Mouse (Mus musculus): Measurements from ENCODE around the gene Plekhn1. TPM values are rescaled to one million over a fixed set of nuclear protein-coding genes. Genes with fewer than 3 reads are reported as not detected.

The Plekhn1 gene
- total and polyA plus RNA-seq, 2 experiments from 2014 or later: 19.3 to 46.6 TPM

- WGBS: under 1% methylated on average over 25 of the region's 26 CpGs
These were observed 36.8 kb downstream of the Plekhn1 start for GRCm38 (mm10) chr4:156197829-156198205.

GRCm38 (mm10) chr4:156197131-156197828, 37.4 kb downstream of the Plekhn1 start, which contains the start of gene Agrn:
Gene Agrn, minus strand, starts transcription at chr4:156197488.
- H3K4me3 ChIP-seq (ENCODE audit: low read depth, low read length): peak within 1 kb of the TSS; percentile 56
- peak within 1 kb of the TSS; percentile 72 for H3K9ac ChIP-seq (replicated peaks; ENCODE audit: low read length, poor library complexity, severe bottlenecking)
- DNase-seq (ENCODE audit: low spot score) (no peak), ATAC-seq (ENCODE audit: low FRiP score) (peak; percentile 87)
- H3K27ac ChIP-seq (ENCODE audit: low read depth, low read length): peak within 1 kb of the TSS; percentile 73
- peak within 1 kb of the TSS; percentile 95 for H3K4me2 ChIP-seq (ENCODE audit: low read depth, low read length, poor library complexity, severe bottlenecking)
- TF ChIP-seq CTCF (IDR thresholded peaks at IDR 0.05): no peak
- H3K36me3 ChIP-seq (ENCODE audit: insufficient read depth, low read length): peaks cover 7% of the 10 kb centered on the region; the same call in 1 of the 2 replicates
- no peaks in the 10 kb centered on the region for H3K9me3 ChIP-seq (ENCODE audit: low read length)
- no peaks in the 10 kb centered on the region for H3K27me3 ChIP-seq (ENCODE audit: insufficient read depth, low read length)
- H3K4me1 ChIP-seq (ENCODE audit: insufficient read depth, low read length): peaks cover 4% of the 10 kb centered on the region; the same call in 1 of the 2 replicates
- WGBS: under 1% methylated on average over 29 of the region's 88 CpGs

More at GRCm38 (mm10) chr4:156197829-156198205, 36.8 kb downstream of the Plekhn1 start:
- peak overlapping the region; percentile 95 for H3K4me2 ChIP-seq (ENCODE audit: low read depth, low read length, poor library complexity, severe bottlenecking)
- ATAC-seq (ENCODE audit: low FRiP score) (peak; percentile 90), DNase-seq (ENCODE audit: low spot score) (peak; percentile 92)
- peak overlapping the region; percentile 56 for H3K4me3 ChIP-seq (ENCODE audit: low read depth, low read length)
- H3K27ac ChIP-seq (ENCODE audit: low read depth, low read length): peak overlapping the region; percentile 73
- peak overlapping the region; percentile 72 for H3K9ac ChIP-seq (replicated peaks; ENCODE audit: low read length, poor library complexity, severe bottlenecking)
- peaks cover 4% of the 10 kb centered on the region; the same call in 1 of the 2 replicates for H3K4me1 ChIP-seq (ENCODE audit: insufficient read depth, low read length)
- TF ChIP-seq CTCF (IDR thresholded peaks at IDR 0.05): peak; percentile 62
- no peaks in the 10 kb centered on the region for H3K27me3 ChIP-seq (ENCODE audit: insufficient read depth, low read length)
- H3K36me3 ChIP-seq (ENCODE audit: insufficient read depth, low read length): peaks cover 3% of the 10 kb centered on the region; the same call in 1 of the 2 replicates
- H3K9me3 ChIP-seq (ENCODE audit: low read length): no peaks in the 10 kb centered on the region

DNA sequence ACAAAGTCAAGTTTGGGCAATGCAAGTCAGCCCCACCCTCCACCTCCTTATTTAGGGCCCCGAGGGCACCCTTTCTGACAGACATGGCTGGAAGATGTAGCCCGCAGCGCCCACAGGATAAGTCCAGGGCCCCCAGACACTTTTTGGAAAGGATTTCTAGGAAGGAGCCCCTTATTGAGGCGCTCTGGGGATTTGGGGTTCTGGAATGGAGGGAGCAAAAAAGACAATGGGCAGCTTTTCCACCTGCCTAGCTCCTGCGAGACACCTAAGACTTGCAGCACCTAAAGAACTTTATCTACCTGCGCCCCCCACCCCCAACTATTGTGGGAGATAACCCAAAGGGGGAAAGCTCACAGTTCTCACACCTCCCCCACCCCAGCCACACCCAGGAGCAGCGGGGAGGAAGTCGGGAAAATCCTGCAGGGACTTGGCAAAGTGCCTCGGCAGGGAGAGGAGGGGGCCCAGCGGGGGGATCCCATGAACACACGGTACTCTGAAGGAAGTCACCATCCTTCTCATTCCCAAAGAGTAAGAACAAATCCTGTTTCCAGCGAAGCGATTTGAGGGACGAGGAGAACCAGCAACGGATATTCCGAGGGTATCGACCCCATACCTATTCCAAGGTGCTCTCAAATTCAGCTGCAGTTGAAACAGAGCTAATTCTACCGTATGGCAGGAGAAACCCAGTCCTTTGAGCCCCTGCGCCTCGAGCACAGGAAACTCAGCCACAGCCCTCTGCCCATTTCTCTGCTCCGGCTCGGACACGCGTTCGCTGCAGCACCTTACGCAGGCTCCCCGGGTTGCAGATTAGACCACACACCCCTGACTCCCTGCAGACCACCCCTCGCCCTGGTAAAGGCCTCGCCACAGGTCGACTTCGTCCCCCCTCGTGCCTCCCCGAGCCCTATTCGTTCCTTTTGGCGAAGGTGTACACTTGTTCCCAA, 38.5 kb downstream of the Plekhn1 start:
- peak overlapping the region; percentile 56 for H3K4me3 ChIP-seq (ENCODE audit: low read depth, low read length)
- peak overlapping the region; percentile 95 for H3K4me2 ChIP-seq (ENCODE audit: low read depth, low read length, poor library complexity, severe bottlenecking)
- peaks cover 4% of the 10 kb centered on the region; the same call in 1 of the 2 replicates for H3K4me1 ChIP-seq (ENCODE audit: insufficient read depth, low read length)
- no peaks in the 10 kb centered on the region for H3K27me3 ChIP-seq (ENCODE audit: insufficient read depth, low read length)
- DNase-seq (ENCODE audit: low spot score): peak; percentile 49
- no peak; the same call in 1 of the 2 replicates for ATAC-seq (ENCODE audit: low FRiP score)
- H3K36me3 ChIP-seq (ENCODE audit: insufficient read depth, low read length): peaks cover 13% of the 10 kb centered on the region; the same call in 1 of the 2 replicates
- no peaks in the 10 kb centered on the region for H3K9me3 ChIP-seq (ENCODE audit: low read length)
- peak overlapping the region; percentile 72 for H3K9ac ChIP-seq (replicated peaks; ENCODE audit: low read length, poor library complexity, severe bottlenecking)
- TF ChIP-seq CTCF (IDR thresholded peaks at IDR 0.05): no peak
- 6% methylated on average over 35 of the region's 35 CpGs for WGBS
- peak overlapping the region; percentile 69 for H3K27ac ChIP-seq (ENCODE audit: low read depth, low read length)

DNA sequence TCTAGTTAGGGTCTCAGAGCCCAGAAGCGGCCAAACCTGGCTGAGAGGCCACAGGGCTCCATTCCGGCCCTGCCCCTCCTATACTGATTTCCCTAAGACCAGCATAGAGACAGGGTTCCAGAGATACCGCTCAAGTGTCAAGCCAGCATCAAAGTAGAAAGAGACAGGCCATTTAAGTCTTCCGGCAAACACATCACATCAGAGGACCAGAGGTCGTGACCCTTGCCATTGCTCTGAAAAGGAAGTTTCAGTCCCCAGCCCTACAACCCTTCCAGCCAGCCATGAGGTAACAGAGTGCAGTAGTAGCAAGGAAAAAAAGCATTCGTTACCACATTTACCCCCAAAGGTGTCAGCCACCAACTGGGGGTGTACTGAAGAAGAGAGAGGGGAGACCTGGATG, 40.3 kb downstream of the Plekhn1 start:
- TF ChIP-seq CTCF (IDR thresholded peaks at IDR 0.05): no peak
- H3K4me1 ChIP-seq (ENCODE audit: insufficient read depth, low read length): peaks cover 4% of the 10 kb centered on the region; the same call in 1 of the 2 replicates
- WGBS: 43% methylated on average over 6 of the region's 6 CpGs
- H3K36me3 ChIP-seq (ENCODE audit: insufficient read depth, low read length): peaks cover 23% of the 10 kb centered on the region; the same call in 1 of the 2 replicates
- no peak overlapping the region for H3K4me3 ChIP-seq (ENCODE audit: low read depth, low read length)
- no peak overlapping the region for H3K9ac ChIP-seq (replicated peaks; ENCODE audit: low read length, poor library complexity, severe bottlenecking)
- H3K4me2 ChIP-seq (ENCODE audit: low read depth, low read length, poor library complexity, severe bottlenecking): no peak overlapping the region
- ATAC-seq (ENCODE audit: low FRiP score) (no peak), DNase-seq (ENCODE audit: low spot score) (no peak)
- no peaks in the 10 kb centered on the region for H3K27me3 ChIP-seq (ENCODE audit: insufficient read depth, low read length)
- no peak overlapping the region for H3K27ac ChIP-seq (ENCODE audit: low read depth, low read length)
- no peaks in the 10 kb centered on the region for H3K9me3 ChIP-seq (ENCODE audit: low read length)

- no peak overlapping the region for H3K4me2 ChIP-seq (ENCODE audit: low read depth, low read length, poor library complexity, severe bottlenecking)
- no peaks in the 10 kb centered on the region for H3K9me3 ChIP-seq (ENCODE audit: low read length)
- DNase-seq (ENCODE audit: low spot score) (no peak), ATAC-seq (ENCODE audit: low FRiP score) (no peak)
- no peak overlapping the region for H3K27ac ChIP-seq (ENCODE audit: low read depth, low read length)
- H3K36me3 ChIP-seq (ENCODE audit: insufficient read depth, low read length): peaks cover 23% of the 10 kb centered on the region; the same call in 1 of the 2 replicates
- peaks cover 6% of the 10 kb centered on the region; the same call in 1 of the 2 replicates for H3K4me1 ChIP-seq (ENCODE audit: insufficient read depth, low read length)
- TF ChIP-seq CTCF (IDR thresholded peaks at IDR 0.05): no peak
- H3K4me3 ChIP-seq (ENCODE audit: low read depth, low read length): no peak overlapping the region
- H3K9ac ChIP-seq (replicated peaks; ENCODE audit: low read length, poor library complexity, severe bottlenecking): no peak overlapping the region
- H3K27me3 ChIP-seq (ENCODE audit: insufficient read depth, low read length): no peaks in the 10 kb centered on the region
- WGBS: 63% methylated on average over 5 of the region's 5 CpGs
These were observed 40.8 kb downstream of the Plekhn1 start for GRCm38 (mm10) chr4:156193906-156194305.

All from midbrain, postnatal 0 days (tissue).